Mouse (Mus musculus): ENCODE data around the gene Bcl2l13. TPM values are rescaled to one million over a fixed set of nuclear protein-coding genes. Genes with fewer than 3 reads are reported as not detected.

Gene Bcl2l13
- polyA plus RNA-seq, 1 experiment, result not detected

GRCm38 (mm10) chr6:120927765-120928164 lies 91.8 kb downstream of the Bcl2l13 start:
- TF ChIP-seq POLR2A (IDR thresholded peaks at IDR 0.05; ENCODE audit: insufficient read depth, low read depth, low read length) (no peak), CTCF (IDR thresholded peaks at IDR 0.05; ENCODE audit: insufficient read depth, low read depth, low read length) (no peak)
- Histone ChIP-seq H3K27ac (ENCODE audit: insufficient read depth, low read depth, low read length) (no peak overlapping the region), H3K4me1 (ENCODE audit: control insufficient read depth, insufficient read depth, low read length) (peaks cover 5% of the 10 kb centered on the region; the same call in 1 of the 2 replicates), H3K4me3 (ENCODE audit: insufficient read depth, low read depth, low read length) (no peak overlapping the region)
- WGBS, result 69% methylated on average over 3 of the region's 3 CpGs

GRCm38 (mm10) chr6:120929421-120929820 lies 93.4 kb downstream of the Bcl2l13 start:
- H3K4me3 ChIP-seq (ENCODE audit: insufficient read depth, low read depth, low read length), result no peak overlapping the region
- H3K4me1 ChIP-seq (ENCODE audit: control insufficient read depth, insufficient read depth, low read length), result peaks cover 5% of the 10 kb centered on the region; the same call in 1 of the 2 replicates
- 77% methylated on average over 1 of the region's 1 CpGs for WGBS
- TF ChIP-seq CTCF (IDR thresholded peaks at IDR 0.05; ENCODE audit: insufficient read depth, low read depth, low read length), result no peak
- TF ChIP-seq POLR2A (IDR thresholded peaks at IDR 0.05; ENCODE audit: insufficient read depth, low read depth, low read length), result no peak
- H3K27ac ChIP-seq (ENCODE audit: insufficient read depth, low read depth, low read length), result no peak overlapping the region

GRCm38 (mm10) chr6:120930450-120931306 lies 94.7 kb downstream of the Bcl2l13 start:
- WGBS, result 89% methylated on average over 6 of the region's 6 CpGs
- peaks cover 5% of the 10 kb centered on the region; the same call in 1 of the 2 replicates for H3K4me1 ChIP-seq (ENCODE audit: control insufficient read depth, insufficient read depth, low read length)
- no peak overlapping the region; the same call in 1 of the 2 replicates for H3K27ac ChIP-seq (ENCODE audit: insufficient read depth, low read depth, low read length)
- H3K4me3 ChIP-seq (ENCODE audit: insufficient read depth, low read depth, low read length), result no peak overlapping the region
- TF ChIP-seq CTCF (IDR thresholded peaks at IDR 0.05; ENCODE audit: insufficient read depth, low read depth, low read length), result no peak

GRCm38 (mm10) chr6:120932597-120932996 lies 96.6 kb downstream of the Bcl2l13 start:
- H3K4me3 ChIP-seq (ENCODE audit: insufficient read depth, low read depth, low read length), result no peak overlapping the region
- 85% methylated on average over 12 of the region's 12 CpGs for WGBS
- H3K4me1 ChIP-seq (ENCODE audit: control insufficient read depth, insufficient read depth, low read length), result no peaks in the 10 kb centered on the region
- no peak overlapping the region for H3K27ac ChIP-seq (ENCODE audit: insufficient read depth, low read depth, low read length)
- TF ChIP-seq CTCF (IDR thresholded peaks at IDR 0.05; ENCODE audit: insufficient read depth, low read depth, low read length), result no peak
- TF ChIP-seq POLR2A (IDR thresholded peaks at IDR 0.05; ENCODE audit: insufficient read depth, low read depth, low read length), result no peak

GRCm38 (mm10) chr6:120933670-120934069 lies 97.7 kb downstream of the Bcl2l13 start:
- no peaks in the 10 kb centered on the region for H3K4me1 ChIP-seq (ENCODE audit: control insufficient read depth, insufficient read depth, low read length)
- 85% methylated on average over 7 of the region's 7 CpGs for WGBS

GRCm38 (mm10) chr6:120934176-120934575 lies 98.2 kb downstream of the Bcl2l13 start:
- no peaks in the 10 kb centered on the region for H3K4me1 ChIP-seq (ENCODE audit: control insufficient read depth, insufficient read depth, low read length)
- TF ChIP-seq CTCF (IDR thresholded peaks at IDR 0.05; ENCODE audit: insufficient read depth, low read depth, low read length) (no peak), POLR2A (IDR thresholded peaks at IDR 0.05; ENCODE audit: insufficient read depth, low read depth, low read length) (no peak)
- H3K27ac ChIP-seq (ENCODE audit: insufficient read depth, low read depth, low read length), result no peak overlapping the region
- WGBS, result 73% methylated on average over 4 of the region's 4 CpGs
- no peak overlapping the region for H3K4me3 ChIP-seq (ENCODE audit: insufficient read depth, low read depth, low read length)

More at GRCm38 (mm10) chr6:120933670-120934069, 97.7 kb downstream of the Bcl2l13 start:
- Histone ChIP-seq H3K27ac (ENCODE audit: insufficient read depth, low read depth, low read length) (no peak overlapping the region), H3K4me3 (ENCODE audit: insufficient read depth, low read depth, low read length) (no peak overlapping the region)
- no peak for TF ChIP-seq CTCF (IDR thresholded peaks at IDR 0.05; ENCODE audit: insufficient read depth, low read depth, low read length)

GRCm38 (mm10) chr6:120937104-120937617 lies 101.1 kb downstream of the Bcl2l13 start:
- Histone ChIP-seq H3K4me3 (ENCODE audit: insufficient read depth, low read depth, low read length) (no peak overlapping the region), H3K4me1 (ENCODE audit: control insufficient read depth, insufficient read depth, low read length) (peaks cover 2% of the 10 kb centered on the region; the same call in 1 of the 2 replicates), H3K27ac (ENCODE audit: insufficient read depth, low read depth, low read length) (no peak overlapping the region)
- TF ChIP-seq POLR2A (IDR thresholded peaks at IDR 0.05; ENCODE audit: insufficient read depth, low read depth, low read length) (no peak), CTCF (IDR thresholded peaks at IDR 0.05; ENCODE audit: insufficient read depth, low read depth, low read length) (no peak)
- 86% methylated on average over 16 of the region's 16 CpGs for WGBS

- Histone ChIP-seq H3K4me1 (ENCODE audit: control insufficient read depth, insufficient read depth, low read length) (peaks cover 2% of the 10 kb centered on the region; the same call in 1 of the 2 replicates), H3K27ac (ENCODE audit: insufficient read depth, low read depth, low read length) (no peak overlapping the region)
- WGBS, result 88% methylated on average over 11 of the region's 11 CpGs
Observed at GRCm38 (mm10) chr6:120937999-120938608, 102.1 kb downstream of the Bcl2l13 start.

More at GRCm38 (mm10) chr6:120937999-120938608, 102.1 kb downstream of the Bcl2l13 start:
- TF ChIP-seq POLR2A (IDR thresholded peaks at IDR 0.05; ENCODE audit: insufficient read depth, low read depth, low read length), result no peak
- TF ChIP-seq CTCF (IDR thresholded peaks at IDR 0.05; ENCODE audit: insufficient read depth, low read depth, low read length), result no peak
- no peak overlapping the region for H3K4me3 ChIP-seq (ENCODE audit: insufficient read depth, low read depth, low read length)

All from olfactory bulb, adult 2 months (tissue).